Mouse (Mus musculus) brain, embryonic 14.5 days (tissue): ENCODE measurements at regions not wholly inside any gene's neighbourhood (a gene's known extent, or its start where the extent isn't known, plus 50 kb on each side); places are given as distances from the start of the nearest gene placed in this dataset.

Source experiments
- CTCF ChIP-seq: fragments of 200-500 bp; IDR thresholded peaks from 2 replicates; pipeline ENCODE4 v1.5.1; 2012; ENCODE audit warnings: inconsistent platforms, mild to moderate bottlenecking, moderate library complexity, borderline replicate concordance; ENCODE audit not compliant: insufficient read depth, insufficient read length; ENCODE audit errors: extremely low read depth
- POLR2A ChIP-seq: fragments of 200-500 bp; IDR thresholded peaks from 2 replicates; pipeline ENCODE4 v1.6.1; 2012; ENCODE audit warnings: mild to moderate bottlenecking, inconsistent platforms, borderline replicate concordance; ENCODE audit not compliant: poor library complexity, insufficient read depth, insufficient read length, severe bottlenecking; ENCODE audit errors: extremely low read depth

DNA sequence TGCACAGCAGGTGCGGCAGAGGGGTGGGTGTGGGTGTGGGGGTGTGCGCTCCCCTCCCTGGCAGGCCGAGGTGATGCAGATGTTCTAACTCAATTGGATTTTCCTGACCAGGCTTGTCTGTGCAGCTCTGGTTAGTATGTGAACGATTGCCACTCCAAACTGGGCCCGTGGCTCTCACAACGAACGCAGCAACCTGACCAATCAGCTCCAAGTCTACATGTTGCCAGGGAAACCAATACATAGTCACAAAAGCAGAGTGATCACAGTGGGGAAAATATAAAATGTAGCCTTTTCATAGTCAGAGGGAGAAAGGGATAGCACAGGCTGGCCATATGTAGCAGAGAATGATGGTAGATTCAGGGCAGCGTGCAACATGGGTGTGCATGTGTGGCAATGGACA is 287.1 kb downstream of the Gm11011 start:
- no peak for TF ChIP-seq CTCF
- TF ChIP-seq POLR2A, result no peak
